Mouse (Mus musculus) left cerebral cortex, adult 2 months (tissue): ENCODE results near the gene Ifi211. TPM values are rescaled to one million over a fixed set of nuclear protein-coding genes. Genes with fewer than 3 reads are reported as not detected.
"Not testable (repeated sequence)": the region's sequence is repeated elsewhere in the genome, so short reads cannot be mapped to it uniquely, and the experiment has no call there.

Experiments
- DNase-seq, 2 experiments: peaks; one replicate each; pipeline ENCODE4 v3.0.0; 2021 to 2022; ENCODE audit warnings: low spot score in 2 of 2, mixed read lengths in 1 of 2; ENCODE audit errors: extremely low spot score in 1 of 2
- H3K27ac ChIP-seq: fragments of 200-600 bp; 2 replicates; pipeline ENCODE4 v1.8.1; 2022
- H3K4me3 ChIP-seq: fragments of 200-600 bp; 2 replicates; pipeline ENCODE4 v1.8.1; 2022
- CTCF ChIP-seq: fragments of 200-600 bp; IDR thresholded peaks from 2 replicates; pipeline ENCODE4 v1.8.1; 2022; ENCODE audit warnings: antibody characterized with exemption, mild to moderate bottlenecking, moderate library complexity
- intact Hi-C: fragments of 180-260 bp; cut with DNase I; formaldehyde crosslinking; loops from one replicate; pipeline ENCODE4 v1.15.1; 2025
- total RNA-seq, 2 experiments: library from RNA; stranded (reverse); gene quantifications; 2 replicates each; pipeline ENCODE4 v1.2.3; 2021

The Ifi211 gene
- total RNA-seq, 2 experiments from 2014 or later, result not detected

DNA sequence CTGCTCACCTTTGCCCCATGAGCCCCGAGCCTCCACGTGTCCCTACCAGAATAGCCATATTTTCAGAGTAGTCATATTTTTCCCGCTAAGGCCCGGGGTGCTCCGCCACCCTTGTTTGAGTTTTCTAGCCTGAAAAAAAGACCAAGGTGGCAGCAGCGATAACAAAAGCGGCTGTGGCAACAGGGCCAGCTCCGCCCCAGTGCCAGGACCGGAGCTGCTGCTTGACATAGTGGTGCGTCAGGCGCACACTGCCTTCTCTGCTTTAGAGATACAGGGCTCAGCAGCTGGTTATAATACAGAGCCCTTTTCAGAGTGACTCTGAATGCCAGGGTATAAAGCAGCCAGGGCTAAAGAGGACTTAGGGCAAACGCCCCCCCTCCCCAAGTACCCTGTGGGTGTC, 46.3 kb downstream of the Ifi211 start:
- Histone ChIP-seq H3K27ac (no peak overlapping the region), H3K4me3 (no peak overlapping the region)
- TF ChIP-seq CTCF, result no peak
- DNase-seq, result no peak
- intact Hi-C loops, result no loop called here

DNA sequence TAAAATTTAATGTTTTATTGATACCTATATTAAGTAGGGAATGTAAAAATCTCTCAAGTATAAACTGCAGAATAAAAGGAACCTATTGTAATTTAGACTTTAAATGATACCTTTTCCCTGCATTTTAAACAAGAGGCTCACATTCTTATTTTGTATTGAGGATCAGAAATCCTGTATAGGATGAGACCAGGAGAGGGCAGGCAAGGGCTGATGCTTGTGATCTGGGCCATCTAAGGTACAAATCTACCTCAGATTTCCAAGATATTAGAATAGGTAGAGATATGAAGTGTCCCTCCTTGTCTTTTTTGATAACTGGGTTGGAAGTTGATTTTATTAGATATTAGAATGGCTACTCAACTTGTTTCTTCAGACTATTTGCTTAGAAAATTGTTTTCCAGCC, 59.1 kb downstream of the Ifi211 start:
- H3K27ac ChIP-seq, DNase-seq, H3K4me3 ChIP-seq: not testable (repeated sequence)
- intact Hi-C loops, result loop anchor here (10.0 kb wide), 1 partner anchor 611 kb away; no protein-coding TSS in a partner anchor
- TF ChIP-seq CTCF, result peak; percentile 55

DNA sequence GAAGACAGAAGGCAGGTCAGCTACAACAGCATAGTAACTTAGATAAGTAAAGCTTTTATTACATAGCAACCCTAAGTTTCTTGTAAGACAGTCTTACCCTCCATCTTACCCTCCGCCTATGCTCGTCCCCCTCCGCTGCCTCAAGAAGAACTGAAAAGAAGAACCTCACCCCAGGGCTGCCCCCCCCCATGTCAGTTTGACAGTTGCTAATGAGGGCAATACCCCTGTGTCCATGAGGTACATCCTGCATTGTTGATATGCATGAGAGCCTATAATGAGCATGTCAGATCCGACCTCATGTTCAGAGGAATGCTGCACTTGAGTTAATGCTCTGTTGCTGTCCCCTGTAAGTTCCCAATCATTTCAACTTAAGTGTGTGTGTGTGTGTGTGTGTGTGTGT, 60.0 kb downstream of the Ifi211 start:
- H3K27ac ChIP-seq, H3K4me3 ChIP-seq, DNase-seq: not testable (repeated sequence)
- intact Hi-C loops, result loop anchor here (10.0 kb wide), 1 partner anchor 612 kb away; no protein-coding TSS in a partner anchor

Other genes with a start within 250 kb of the Ifi211 start
- not detected for gene Ifi208, start 239.4 kb downstream of the Ifi211 start, total RNA-seq
- gene Ifi207, start 171.3 kb downstream of the Ifi211 start, total RNA-seq, result under 1 TPM; 0.16 to 0.18 TPM
- gene Ifi204, start 146.1 kb downstream of the Ifi211 start, total RNA-seq, result under 1 TPM in 1 of 2 experiments, not detected in 1; 0.36 TPM
- 1 to 10 TPM; 1.5 to 2.3 TPM for gene Mndal, start 29.4 kb upstream of the Ifi211 start, total RNA-seq
- gene Ifi203, start 29.6 kb upstream of the Ifi211 start, total RNA-seq, result under 1 TPM; 0.30 to 0.70 TPM
- not detected for gene Ifi202b, start 69.7 kb upstream of the Ifi211 start, total RNA-seq
- gene Ifi205, start 118.8 kb upstream of the Ifi211 start, total RNA-seq, result not detected
- not detected for gene Olfr433, start 127.7 kb upstream of the Ifi211 start, total RNA-seq
- gene Olfr432, start 136.2 kb upstream of the Ifi211 start, total RNA-seq, result not detected
- not detected for gene Olfr430, start 153.6 kb upstream of the Ifi211 start, total RNA-seq
- not detected for gene Olfr429, start 171.3 kb upstream of the Ifi211 start, total RNA-seq
- not detected for gene Olfr427, start 183.8 kb upstream of the Ifi211 start, total RNA-seq
- not detected for gene Olfr231, start 208.1 kb upstream of the Ifi211 start, total RNA-seq
- gene Olfr424, start 218.5 kb upstream of the Ifi211 start, total RNA-seq, result not detected
- gene Olfr420, start 242.6 kb upstream of the Ifi211 start, total RNA-seq, result not detected